Mouse (Mus musculus) left cerebral cortex, adult 11 months (tissue): Measurements from ENCODE around the gene Chmp2a.

Source experiments
- DNase-seq: peaks from one replicate; pipeline ENCODE4 v3.0.0; 2022; ENCODE audit warnings: low spot score

Gene Chmp2a

DNA sequence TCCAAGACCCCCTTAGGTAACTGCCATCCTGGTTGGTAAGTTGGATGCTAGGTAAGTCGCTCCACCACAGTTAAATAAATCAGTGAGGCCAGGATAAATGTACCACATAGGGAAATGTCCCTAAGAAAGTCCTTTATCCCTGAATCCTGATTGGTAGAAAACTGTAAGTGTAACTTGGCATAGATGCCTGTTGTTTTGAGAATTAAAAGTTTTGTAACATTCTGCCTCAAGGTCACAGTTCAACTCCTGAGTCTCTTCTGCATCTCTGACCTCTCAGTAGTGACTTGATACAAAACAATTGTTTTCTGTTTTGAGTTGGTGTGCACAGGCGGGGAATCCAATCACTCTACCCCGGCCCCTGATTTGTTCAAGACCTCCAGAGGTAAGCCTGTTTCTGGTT is 35.8 kb downstream of the Chmp2a start, which contains the start of gene Trim28:
TSS of gene Trim28 (plus strand) at position 264 of the 400 bp plus-strand sequence.
- no peak for DNase-seq

DNA sequence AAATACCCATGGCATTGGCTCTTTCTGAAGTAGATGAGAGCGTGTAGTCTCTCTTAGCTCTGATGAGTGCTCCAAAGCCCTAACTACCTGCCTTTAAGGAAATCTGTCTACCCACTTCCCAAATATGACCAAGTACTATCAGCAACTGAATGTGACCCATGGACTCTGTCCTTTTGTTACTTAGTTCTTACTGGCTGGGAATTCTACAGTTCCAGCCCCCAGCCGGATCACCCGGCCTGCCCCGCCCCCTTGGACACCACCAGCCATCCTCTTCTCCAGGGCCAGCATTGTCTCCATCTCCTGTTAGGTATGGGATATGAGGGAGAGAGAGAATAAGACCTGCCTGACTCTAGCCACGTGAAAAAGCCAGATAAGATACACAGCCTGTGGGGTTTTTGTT is 36.6 kb downstream of the Chmp2a start, which contains the start of gene Slc27a5:
TSS of gene Slc27a5 (minus strand) at position 140 of the 400 bp plus-strand sequence.
- DNase-seq: no peak

DNA sequence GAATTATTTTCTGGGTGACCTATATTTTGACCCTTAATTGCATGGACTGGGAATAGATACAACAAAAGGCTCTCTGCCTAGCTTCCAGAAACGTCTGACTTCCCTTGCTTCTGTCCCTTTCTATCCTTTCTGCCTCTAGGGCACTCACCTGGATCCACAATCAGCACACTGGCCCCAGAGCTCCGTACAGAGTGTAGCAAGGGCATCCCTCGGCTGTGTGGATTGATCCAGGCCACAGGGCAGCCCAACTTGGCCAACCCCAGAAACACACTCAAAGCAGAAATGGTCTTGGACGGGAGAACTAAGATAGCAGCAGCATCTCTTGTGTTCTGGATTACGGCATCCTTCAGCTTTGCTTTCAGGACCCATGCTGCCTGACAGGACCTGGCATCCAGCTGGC is 37.4 kb downstream of the Chmp2a start:
- DNase-seq: no peak

DNA sequence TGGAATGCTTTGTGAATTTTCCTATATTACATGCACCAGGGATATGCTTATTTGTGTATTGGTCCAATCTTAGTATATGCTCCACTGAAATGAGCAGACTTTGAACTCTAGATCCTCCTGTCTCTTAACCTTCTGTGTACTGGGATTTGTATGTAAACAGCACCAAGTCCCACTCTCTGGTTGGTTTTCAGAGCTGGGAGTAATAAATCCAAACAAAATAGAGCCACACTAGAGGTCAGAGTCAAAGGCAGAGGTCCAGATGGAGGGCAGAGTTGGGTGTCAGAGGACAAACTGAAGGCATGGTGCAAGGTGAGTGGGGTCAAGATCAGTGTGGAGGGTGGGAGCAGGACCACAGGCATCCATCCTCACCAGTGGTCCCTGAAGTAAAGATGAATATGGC is 38.7 kb downstream of the Chmp2a start:
- DNase-seq: no peak

DNA sequence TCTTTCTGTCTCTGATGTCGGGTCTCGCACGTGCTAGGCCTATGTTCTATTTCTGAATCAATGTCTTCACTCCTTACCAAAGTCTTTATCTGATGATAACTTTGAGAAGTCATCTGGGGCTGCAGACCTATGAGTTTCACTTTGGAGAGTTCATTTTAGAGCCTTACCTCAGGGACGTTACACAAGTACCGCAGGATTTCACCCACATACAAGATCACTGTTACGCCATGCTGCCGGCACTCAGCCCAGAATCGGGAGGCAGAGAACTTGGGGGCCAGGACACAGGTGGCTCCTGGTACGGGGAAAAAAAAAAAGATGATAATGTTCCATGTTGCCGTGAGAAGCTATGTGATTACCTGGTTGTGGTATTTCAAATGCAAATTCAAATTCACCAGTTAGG is 41.5 kb downstream of the Chmp2a start:
- DNase-seq: no peak

DNA sequence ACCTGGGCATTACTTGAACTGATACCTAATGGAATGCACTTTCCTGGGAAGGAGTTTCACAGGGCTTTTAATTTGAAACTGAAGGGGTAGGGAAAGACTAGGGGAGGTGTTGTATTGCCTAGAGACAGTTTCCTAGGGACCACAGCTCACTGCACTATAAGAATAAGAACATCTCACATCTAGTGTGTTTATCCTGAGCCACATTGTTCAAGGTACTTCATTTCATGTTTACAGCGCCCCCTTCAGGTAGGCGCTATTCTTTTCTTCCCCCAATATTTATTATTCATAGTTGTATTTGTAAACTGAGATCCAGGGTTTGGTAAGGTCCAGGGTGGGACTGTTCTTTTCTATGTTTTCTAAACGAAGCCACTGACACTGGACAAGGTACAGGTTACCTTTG is 42.4 kb downstream of the Chmp2a start:
- DNase-seq: no peak

DNA sequence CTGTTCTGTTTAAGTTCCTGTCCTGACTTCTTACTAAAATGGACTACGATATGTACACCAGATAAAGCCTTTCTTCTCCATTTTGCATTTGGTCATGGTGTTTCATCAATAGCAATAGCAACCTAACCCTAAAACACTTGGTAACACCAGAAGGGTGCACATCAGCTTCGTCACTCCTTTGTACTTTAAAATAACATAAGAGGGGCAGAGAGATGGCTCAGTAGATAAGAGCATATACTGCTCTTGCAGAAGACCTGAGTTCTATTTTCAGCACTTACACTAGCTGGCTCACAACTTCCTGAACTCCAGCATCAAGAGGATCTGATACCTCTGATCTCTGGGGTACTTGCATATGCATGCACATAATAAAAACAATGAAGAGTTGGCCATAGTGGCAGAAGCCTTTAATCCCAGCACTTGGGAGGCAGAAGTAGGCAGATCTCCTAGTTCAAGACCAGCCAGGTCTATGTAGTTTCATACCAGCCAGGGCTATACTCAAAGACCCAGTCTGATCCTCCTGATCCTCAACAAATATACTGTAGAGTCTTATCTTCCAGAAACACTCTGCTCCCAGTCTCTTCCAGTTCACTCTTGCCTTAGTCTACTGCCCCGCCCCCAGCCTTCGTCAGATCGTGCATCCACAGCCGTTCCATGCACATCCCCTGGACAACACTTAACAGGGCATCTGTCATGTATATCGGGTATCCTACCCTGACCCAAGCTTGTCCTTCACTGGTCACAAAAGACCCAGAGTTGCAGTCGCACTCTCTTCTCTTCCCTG is 47.0 kb downstream of the Chmp2a start:
- no peak for DNase-seq

DNA sequence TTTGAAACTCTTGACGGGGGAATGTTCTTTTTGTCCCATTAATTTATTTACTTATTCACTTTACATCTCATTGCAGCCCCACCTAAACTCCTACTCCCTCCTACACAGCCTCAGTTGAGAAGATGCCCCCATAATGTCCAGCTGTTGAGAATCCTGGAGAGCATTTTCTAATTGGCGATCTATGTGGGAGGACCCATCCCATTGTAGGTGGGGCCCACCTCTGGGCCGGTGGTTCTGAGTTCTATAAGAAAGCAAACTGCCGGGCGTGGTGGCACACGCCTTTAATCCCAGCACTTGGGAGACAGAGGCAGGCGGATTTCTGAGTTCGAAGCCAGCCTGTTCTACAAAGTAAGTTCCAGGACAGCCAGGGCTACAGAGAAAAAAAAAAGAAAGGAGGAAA is 47.7 kb downstream of the Chmp2a start:
- DNase-seq: no peak

DNA sequence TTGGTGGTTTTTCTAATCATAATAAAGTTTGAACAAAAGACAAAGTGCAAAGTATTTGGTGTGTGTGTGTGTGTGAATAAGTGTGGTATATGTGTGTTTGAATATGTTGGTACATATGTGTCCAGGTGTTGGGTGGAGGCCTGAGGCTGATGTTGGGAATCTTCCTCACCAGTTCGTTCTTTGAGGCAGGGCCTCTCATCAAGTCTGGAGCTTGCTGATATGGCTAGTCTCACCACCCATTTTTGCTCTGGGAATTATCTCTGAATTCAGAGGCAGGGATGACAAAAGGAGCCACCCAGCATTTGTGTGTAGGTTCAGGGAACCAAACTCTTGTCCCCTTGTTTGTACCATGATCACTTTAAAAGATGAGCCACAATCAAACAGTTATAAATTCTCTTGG is 48.9 kb downstream of the Chmp2a start:
- no peak for DNase-seq
